Mouse (Mus musculus) intestine, embryonic 15.5 days (tissue): Measurements from ENCODE around the gene E430018J23Rik. TPM values are rescaled to one million over a fixed set of nuclear protein-coding genes. Genes with fewer than 3 reads are reported as not detected.
A peak's percentile ranks its signal among the peaks of the same experiment; 100 is the strongest.
"Not testable (repeated sequence)": the region's sequence is repeated elsewhere in the genome, so short reads cannot be mapped to it uniquely, and the experiment has no call there.

Source experiments
- ATAC-seq: fragments of 200-750 bp; cut with Nextera tagmentation; 2 replicates; pipeline ENCODE4 v1.8.0; 2017; ENCODE audit warnings: moderate TSS enrichment, moderate library complexity
- H3K27ac ChIP-seq: fragments of 300-500 bp; sonication (generic); 2 replicates; pipeline ENCODE4 v1.5.1; 2015; ENCODE audit warnings: mild to moderate bottlenecking, inconsistent platforms
- H3K27me3 ChIP-seq: fragments of 300-500 bp; sonication (generic); replicated peaks from 2 replicates; pipeline ENCODE4 v1.6.1; 2015; ENCODE audit warnings: inconsistent platforms
- H3K36me3 ChIP-seq: fragments of 300-500 bp; sonication (generic); 2 replicates; pipeline ENCODE4 v1.6.1; 2015; ENCODE audit warnings: inconsistent platforms
- H3K4me1 ChIP-seq: fragments of 300-500 bp; sonication (generic); replicated peaks from 2 replicates; pipeline ENCODE4 v1.6.1; 2015; ENCODE audit warnings: inconsistent platforms
- H3K4me2 ChIP-seq: fragments of 300-500 bp; sonication (generic); replicated peaks from 2 replicates; pipeline ENCODE4 v1.6.1; 2015; ENCODE audit warnings: mild to moderate bottlenecking, inconsistent platforms
- H3K4me3 ChIP-seq: fragments of 300-500 bp; sonication (generic); replicated peaks from 2 replicates; pipeline ENCODE4 v1.5.1; 2015; ENCODE audit warnings: inconsistent platforms
- H3K9ac ChIP-seq: fragments of 300-500 bp; sonication (generic); 2 replicates; pipeline ENCODE4 v1.6.1; 2015; ENCODE audit warnings: inconsistent platforms
- H3K9me3 ChIP-seq: fragments of 300-500 bp; sonication (generic); 2 replicates; pipeline ENCODE4 v1.6.1; 2016; ENCODE audit warnings: inconsistent platforms
- WGBS: fragments of 180-500 bp; shearing (Covaris S2); methylation state at CpG from one replicate; pipeline ENCODE4 v1.1.7; 2015; 5-methylcytosine and 5-hydroxymethylcytosine counted together
- polyA plus RNA-seq: library from polyadenylated mRNA; unstranded; fragments of >200 nt; fragmentation: Nextera tagmentation; extraction: Ambion mirVana; gene quantifications from 2 replicates; pipeline ENCODE4 v1.2.1, GENCODE M21; 2015

The E430018J23Rik gene
- polyA plus RNA-seq, 1 experiment from 2014 or later: 8.0 TPM

GRCm38 (mm10) chr7:127371870-127372269 lies 21.6 kb downstream of the E430018J23Rik start:
- not testable (repeated sequence) for H3K27ac ChIP-seq, H3K9me3 ChIP-seq, H3K36me3 ChIP-seq, H3K4me1 ChIP-seq, H3K4me2 ChIP-seq, H3K27me3 ChIP-seq, ATAC-seq, H3K9ac ChIP-seq, H3K4me3 ChIP-seq
- WGBS: 87% methylated on average over 3 of the region's 3 CpGs

GRCm38 (mm10) chr7:127371213-127371612 lies 22.2 kb downstream of the E430018J23Rik start:
- H3K36me3 ChIP-seq: peaks cover 8% of the 10 kb centered on the region
- no peak overlapping the region for H3K4me3 ChIP-seq
- no peak for ATAC-seq
- 79% methylated on average over 2 of the region's 2 CpGs for WGBS
- H3K27ac ChIP-seq: no peak overlapping the region
- no peaks in the 10 kb centered on the region for H3K4me1 ChIP-seq
- H3K27me3 ChIP-seq: no peaks in the 10 kb centered on the region
- no peak overlapping the region for H3K9ac ChIP-seq
- H3K9me3 ChIP-seq: no peaks in the 10 kb centered on the region
- H3K4me2 ChIP-seq: no peak overlapping the region

- Histone ChIP-seq H3K4me1 (peaks cover 11% of the 10 kb centered on the region), H3K27ac (no peak overlapping the region), H3K36me3 (no peaks in the 10 kb centered on the region), H3K9ac (no peak overlapping the region), H3K4me3 (no peak overlapping the region), H3K27me3 (0 out of 2 replicates have a peak, but pooled peaks cover 4% of the 10 kb centered on the region), H3K4me2 (no peak overlapping the region), H3K9me3 (no peaks in the 10 kb centered on the region)
- ATAC-seq: no peak
- 74% methylated on average over 3 of the region's 3 CpGs for WGBS
Measured at GRCm38 (mm10) chr7:127366249-127366648, 27.2 kb downstream of the E430018J23Rik start.

GRCm38 (mm10) chr7:127364166-127364565 lies 29.3 kb downstream of the E430018J23Rik start:
- no peaks in the 10 kb centered on the region for H3K9me3 ChIP-seq
- no peaks in the 10 kb centered on the region for H3K36me3 ChIP-seq
- peak overlapping the region; percentile 73 for H3K4me2 ChIP-seq
- ATAC-seq: no peak
- no peak overlapping the region for H3K4me3 ChIP-seq
- 0 out of 2 replicates have a peak, but pooled peaks cover 4% of the 10 kb centered on the region for H3K27me3 ChIP-seq
- peak overlapping the region; percentile 61; the same call in 1 of the 2 replicates for H3K9ac ChIP-seq
- H3K4me1 ChIP-seq: peaks cover 19% of the 10 kb centered on the region
- WGBS: 59% methylated on average over 4 of the region's 4 CpGs
- peak overlapping the region; percentile 54; the same call in 1 of the 2 replicates for H3K27ac ChIP-seq

- Histone ChIP-seq H3K27ac (peak overlapping the region; percentile 54), H3K4me1 (peaks cover 19% of the 10 kb centered on the region), H3K9ac (peak overlapping the region; percentile 61), H3K4me2 (peak overlapping the region; percentile 73), H3K4me3 (peak overlapping the region; percentile 40), H3K27me3 (0 out of 2 replicates have a peak, but pooled peaks cover 4% of the 10 kb centered on the region), H3K9me3 (no peaks in the 10 kb centered on the region), H3K36me3 (no peaks in the 10 kb centered on the region)
- ATAC-seq: 0 out of 2 replicates have a peak, but pooled peaks have one; percentile 20
- 4% methylated on average over 24 of the region's 24 CpGs for WGBS
Measured at GRCm38 (mm10) chr7:127363475-127363921, 29.9 kb downstream of the E430018J23Rik start.

- H3K4me1 ChIP-seq: peaks cover 19% of the 10 kb centered on the region
- H3K9me3 ChIP-seq, H3K4me3 ChIP-seq, H3K27ac ChIP-seq, ATAC-seq, H3K27me3 ChIP-seq, H3K9ac ChIP-seq, H3K36me3 ChIP-seq: not testable (repeated sequence)
- H3K4me2 ChIP-seq: peak overlapping the region; percentile 38
- WGBS: 23% methylated on average over 13 of the region's 13 CpGs
Measured at GRCm38 (mm10) chr7:127362418-127362817, 31.0 kb downstream of the E430018J23Rik start.

- Histone ChIP-seq H3K9me3 (no peaks in the 10 kb centered on the region), H3K4me1 (peaks cover 19% of the 10 kb centered on the region), H3K4me2 (no peak overlapping the region; the same call in 1 of the 2 replicates), H3K27me3 (0 out of 2 replicates have a peak, but pooled peaks cover 4% of the 10 kb centered on the region), H3K9ac (no peak overlapping the region), H3K4me3 (no peak overlapping the region), H3K27ac (peak overlapping the region; percentile 51), H3K36me3 (no peaks in the 10 kb centered on the region)
- peak; percentile 91 for ATAC-seq
- WGBS: 36% methylated on average over 13 of the region's 13 CpGs
Measured at GRCm38 (mm10) chr7:127361449-127361848, 32.0 kb downstream of the E430018J23Rik start.

GRCm38 (mm10) chr7:127360265-127360664 lies 33.2 kb downstream of the E430018J23Rik start:
- Histone ChIP-seq H3K27ac (peak overlapping the region; percentile 18; the same call in 1 of the 2 replicates), H3K4me3 (no peak overlapping the region), H3K4me2 (no peak overlapping the region), H3K9me3 (no peaks in the 10 kb centered on the region), H3K27me3 (0 out of 2 replicates have a peak, but pooled peaks cover 4% of the 10 kb centered on the region), H3K4me1 (peaks cover 19% of the 10 kb centered on the region), H3K9ac (no peak overlapping the region), H3K36me3 (no peaks in the 10 kb centered on the region)
- 46% methylated on average over 4 of the region's 4 CpGs for whole genome bisulfite sequencing
- ATAC-seq: peak; percentile 79

GRCm38 (mm10) chr7:127358472-127358871 lies 35.0 kb downstream of the E430018J23Rik start:
- Histone ChIP-seq H3K27me3 (0 out of 2 replicates have a peak, but pooled peaks cover 2% of the 10 kb centered on the region), H3K9me3 (no peaks in the 10 kb centered on the region), H3K4me3 (no peak overlapping the region), H3K9ac (no peak overlapping the region), H3K4me1 (peaks cover 13% of the 10 kb centered on the region), H3K36me3 (no peaks in the 10 kb centered on the region), H3K27ac (no peak overlapping the region), H3K4me2 (no peak overlapping the region)
- 76% methylated on average over 4 of the region's 4 CpGs for WGBS
- ATAC-seq: no peak

GRCm38 (mm10) chr7:127357871-127358270 lies 35.6 kb downstream of the E430018J23Rik start:
- H3K4me1 ChIP-seq: peaks cover 11% of the 10 kb centered on the region
- no peaks in the 10 kb centered on the region for H3K27me3 ChIP-seq
- no peak overlapping the region for H3K9ac ChIP-seq
- H3K27ac ChIP-seq: no peak overlapping the region
- 70% methylated on average over 2 of the region's 2 CpGs for WGBS
- no peak for ATAC-seq
- H3K4me2 ChIP-seq: no peak overlapping the region
- no peaks in the 10 kb centered on the region for H3K9me3 ChIP-seq
- no peaks in the 10 kb centered on the region for H3K36me3 ChIP-seq
- H3K4me3 ChIP-seq: no peak overlapping the region

GRCm38 (mm10) chr7:127355796-127356195 lies 37.6 kb downstream of the E430018J23Rik start:
- Histone ChIP-seq H3K27ac (no peak overlapping the region), H3K4me1 (peaks cover 7% of the 10 kb centered on the region), H3K36me3 (no peaks in the 10 kb centered on the region), H3K4me2 (no peak overlapping the region), H3K4me3 (no peak overlapping the region), H3K27me3 (no peaks in the 10 kb centered on the region), H3K9me3 (no peaks in the 10 kb centered on the region), H3K9ac (no peak overlapping the region)
- ATAC-seq: no peak
- 57% methylated on average over 3 of the region's 3 CpGs for WGBS

- Histone ChIP-seq H3K4me2 (no peak overlapping the region), H3K4me3 (no peak overlapping the region), H3K27ac (no peak overlapping the region), H3K9me3 (no peaks in the 10 kb centered on the region), H3K27me3 (no peaks in the 10 kb centered on the region), H3K36me3 (no peaks in the 10 kb centered on the region), H3K4me1 (peaks cover 2% of the 10 kb centered on the region), H3K9ac (no peak overlapping the region)
- ATAC-seq: no peak
- 85% methylated on average over 5 of the region's 5 CpGs for WGBS
Measured at GRCm38 (mm10) chr7:127351230-127352004, 42.0 kb downstream of the E430018J23Rik start.
